Mouse (Mus musculus) hindbrain, postnatal 0 days (tissue): ENCODE results near the gene Aldh5a1. TPM values are rescaled to one million over a fixed set of nuclear protein-coding genes. Genes with fewer than 3 reads are reported as not detected.
A peak's percentile ranks its signal among the peaks of the same experiment; 100 is the strongest.

Source experiments
- ATAC-seq: fragments of 200-750 bp; cut with Nextera tagmentation; 2 replicates; pipeline ENCODE4 v1.8.0; 2017; ENCODE audit warnings: mild to moderate bottlenecking, moderate TSS enrichment, moderate library complexity
- DNase-seq: peaks from one replicate; pipeline ENCODE4 v3.0.0-alpha.2; 2015; ENCODE audit warnings: low spot score
- H3K27ac ChIP-seq: fragments of 300-500 bp; sonication (generic); 2 replicates; pipeline ENCODE4 v1.5.1; 2014; ENCODE audit warnings: mild to moderate bottlenecking
- H3K27me3 ChIP-seq: fragments of 300-500 bp; sonication (generic); 2 replicates; pipeline ENCODE4 v1.6.1; 2014; ENCODE audit warnings: low read length, mixed read lengths; ENCODE audit not compliant: insufficient read depth
- H3K36me3 ChIP-seq: fragments of 300-500 bp; sonication (generic); 2 replicates; pipeline ENCODE4 v1.6.1; 2014; ENCODE audit warnings: low read length, mixed read lengths; ENCODE audit not compliant: insufficient read depth
- H3K4me1 ChIP-seq: fragments of 300-500 bp; sonication (generic); 2 replicates; pipeline ENCODE4 v1.6.1; 2014; ENCODE audit warnings: antibody characterized with exemption, low read length, mixed read lengths; ENCODE audit not compliant: insufficient read depth
- H3K4me2 ChIP-seq: fragments of 300-500 bp; sonication (generic); 2 replicates; pipeline ENCODE4 v1.6.1; 2014; ENCODE audit warnings: low read depth, mild to moderate bottlenecking, low read length, moderate library complexity, mixed read lengths
- H3K4me3 ChIP-seq: fragments of 300-500 bp; sonication (generic); 2 replicates; pipeline ENCODE4 v1.5.1; 2014; ENCODE audit warnings: low read length
- H3K9ac ChIP-seq: fragments of 300-500 bp; sonication (generic); replicated peaks from 2 replicates; pipeline ENCODE4 v1.6.1; 2014; ENCODE audit warnings: mild to moderate bottlenecking, low read length, moderate library complexity, mixed read lengths
- H3K9me3 ChIP-seq: fragments of 300-500 bp; sonication (generic); 2 replicates; pipeline ENCODE4 v1.6.1; 2016; ENCODE audit warnings: low read length, mixed read lengths
- CTCF ChIP-seq: IDR thresholded peaks from 2 replicates; pipeline ENCODE4 v1.5.1; 2016; ENCODE audit warnings: antibody characterized with exemption, control low read depth, low read depth
- WGBS: fragments of 180-500 bp; shearing (Covaris S2); extraction: QIAGEN DNeasy Blood & Tissue Kit; methylation state at CpG from one replicate; pipeline ENCODE4 v1.1.7; 2014; 5-methylcytosine and 5-hydroxymethylcytosine counted together
- polyA plus RNA-seq: library from polyadenylated mRNA; unstranded; fragments of >200 nt; fragmentation: Nextera tagmentation; extraction: Ambion mirVana; gene quantifications from 2 replicates; pipeline ENCODE4 v1.2.1, GENCODE M21; 2015
- total RNA-seq: library from RNA; depleted of rRNA; stranded (reverse); fragments of >200 nt; gene quantifications from 2 replicates; pipeline ENCODE4 v1.2.3, GENCODE M21; 2014

Gene Aldh5a1
- total and polyA plus RNA-seq, 2 experiments from 2014 or later: 16.9 to 46.3 TPM

GRCm38 (mm10) chr13:24937839-24938166 lies 342 bp upstream of the Aldh5a1 start:
- WGBS: 17% methylated on average over 12 of the region's 12 CpGs
- ATAC-seq: peak; percentile 44

GRCm38 (mm10) chr13:24936772-24937107 lies 721 bp downstream of the Aldh5a1 start:
- Histone ChIP-seq H3K9me3 (no peaks in the 10 kb centered on the region), H3K36me3 (no peaks in the 10 kb centered on the region), H3K9ac (peak overlapping the region; percentile 93), H3K27ac (peak overlapping the region; percentile 93; the same call in 1 of the 2 replicates), H3K27me3 (no peaks in the 10 kb centered on the region), H3K4me2 (peak overlapping the region; percentile 70), H3K4me1 (peaks cover 3% of the 10 kb centered on the region; the same call in 1 of the 2 replicates), H3K4me3 (peak overlapping the region; percentile 90)
- ATAC-seq: peak; percentile 36
- no peak for DNase-seq
- no peak for TF ChIP-seq CTCF
- 34% methylated on average over 5 of the region's 5 CpGs for WGBS

More at GRCm38 (mm10) chr13:24937839-24938166, 342 bp upstream of the Aldh5a1 start:
- peak overlapping the region; percentile 70 for H3K4me2 ChIP-seq
- no peak for TF ChIP-seq CTCF
- DNase-seq: no peak
- peak overlapping the region; percentile 93 for H3K27ac ChIP-seq
- H3K4me3 ChIP-seq: peak overlapping the region; percentile 90
- peak overlapping the region; percentile 93 for H3K9ac ChIP-seq
- no peaks in the 10 kb centered on the region for H3K27me3 ChIP-seq
- peaks cover 3% of the 10 kb centered on the region; the same call in 1 of the 2 replicates for H3K4me1 ChIP-seq
- no peaks in the 10 kb centered on the region for H3K36me3 ChIP-seq
- H3K9me3 ChIP-seq: no peaks in the 10 kb centered on the region

DNA sequence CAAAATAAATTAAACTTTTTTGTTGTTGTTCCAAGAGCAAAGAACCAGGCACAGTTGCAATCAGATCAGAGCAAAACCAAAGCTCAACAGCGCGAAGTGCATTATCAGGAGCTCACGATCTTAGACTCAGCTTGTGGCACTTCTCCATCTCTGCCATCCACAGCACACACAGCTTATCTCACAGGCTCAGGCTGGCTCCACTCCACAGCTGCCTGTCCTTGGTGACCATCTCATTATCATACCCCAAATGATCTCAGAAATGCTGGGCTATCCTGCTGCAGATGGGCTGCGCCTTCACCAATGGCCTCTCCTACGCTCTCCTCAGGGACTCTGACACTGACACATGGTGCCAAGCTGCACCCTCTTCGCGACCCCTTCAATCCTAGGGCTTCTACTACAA lies 4.3 kb downstream of the Aldh5a1 start:
- Histone ChIP-seq H3K36me3 (no peaks in the 10 kb centered on the region), H3K27ac (no peak overlapping the region), H3K4me1 (no peaks in the 10 kb centered on the region), H3K4me3 (no peak overlapping the region), H3K27me3 (no peaks in the 10 kb centered on the region), H3K9me3 (no peaks in the 10 kb centered on the region), H3K4me2 (no peak overlapping the region), H3K9ac (no peak overlapping the region)
- ATAC-seq (no peak), DNase-seq (no peak)
- WGBS: 94% methylated on average over 7 of the region's 7 CpGs
- TF ChIP-seq CTCF: no peak

DNA sequence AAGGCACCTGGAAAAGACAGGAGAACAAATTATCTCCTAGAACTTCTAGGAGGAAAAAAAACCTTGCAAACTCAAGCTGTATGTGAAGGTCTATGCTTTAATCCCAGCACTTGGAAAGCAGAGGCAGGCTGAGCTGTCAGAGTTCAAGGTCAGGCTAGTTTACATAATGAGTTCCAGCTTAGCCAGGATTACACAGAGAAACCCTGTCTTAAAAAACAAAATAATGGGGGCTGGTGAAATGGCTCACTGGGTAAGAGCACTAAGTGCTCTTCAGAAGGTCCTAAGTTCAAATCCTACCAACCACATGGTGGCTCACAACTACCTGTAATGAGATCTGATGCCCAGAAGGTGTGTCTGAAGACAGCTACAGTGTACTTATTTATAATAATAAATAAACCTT lies 6.9 kb downstream of the Aldh5a1 start:
- H3K36me3 ChIP-seq: peaks cover 3% of the 10 kb centered on the region; the same call in 1 of the 2 replicates
- H3K4me3 ChIP-seq: no peak overlapping the region
- H3K9me3 ChIP-seq: no peaks in the 10 kb centered on the region
- H3K4me1 ChIP-seq: no peaks in the 10 kb centered on the region
- H3K9ac ChIP-seq: no peak overlapping the region
- H3K27me3 ChIP-seq: no peaks in the 10 kb centered on the region
- DNase-seq: no peak
- no peak overlapping the region for H3K4me2 ChIP-seq
- no peak for TF ChIP-seq CTCF
- no peak overlapping the region for H3K27ac ChIP-seq
- ATAC-seq: no peak

DNA sequence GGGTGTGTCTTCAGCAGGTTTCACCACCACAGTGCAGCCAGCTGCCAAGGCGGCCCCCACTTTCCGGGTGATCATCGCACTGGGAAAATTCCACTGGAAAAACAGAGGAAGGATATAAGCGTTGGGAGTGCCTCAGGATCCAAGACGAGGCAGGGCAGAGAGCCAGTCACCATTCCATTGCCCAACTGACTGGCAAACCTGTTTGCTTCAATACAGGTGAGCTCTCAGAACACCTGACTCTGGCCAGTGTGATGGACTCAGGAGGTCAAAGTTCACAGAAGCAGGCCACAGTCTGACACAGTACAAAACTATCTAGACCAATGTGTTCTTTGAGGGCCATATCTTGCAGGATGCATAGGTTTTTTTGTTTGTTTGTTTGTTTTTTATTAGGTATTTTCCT lies 13.5 kb downstream of the Aldh5a1 start:
- Histone ChIP-seq H3K4me1 (no peaks in the 10 kb centered on the region), H3K9ac (no peak overlapping the region), H3K9me3 (no peaks in the 10 kb centered on the region), H3K36me3 (peaks cover 44% of the 10 kb centered on the region), H3K4me2 (no peak overlapping the region), H3K27me3 (no peaks in the 10 kb centered on the region), H3K4me3 (no peak overlapping the region), H3K27ac (no peak overlapping the region)
- DNase-seq (no peak), ATAC-seq (no peak)
- WGBS: 95% methylated on average over 5 of the region's 5 CpGs
- no peak for TF ChIP-seq CTCF

DNA sequence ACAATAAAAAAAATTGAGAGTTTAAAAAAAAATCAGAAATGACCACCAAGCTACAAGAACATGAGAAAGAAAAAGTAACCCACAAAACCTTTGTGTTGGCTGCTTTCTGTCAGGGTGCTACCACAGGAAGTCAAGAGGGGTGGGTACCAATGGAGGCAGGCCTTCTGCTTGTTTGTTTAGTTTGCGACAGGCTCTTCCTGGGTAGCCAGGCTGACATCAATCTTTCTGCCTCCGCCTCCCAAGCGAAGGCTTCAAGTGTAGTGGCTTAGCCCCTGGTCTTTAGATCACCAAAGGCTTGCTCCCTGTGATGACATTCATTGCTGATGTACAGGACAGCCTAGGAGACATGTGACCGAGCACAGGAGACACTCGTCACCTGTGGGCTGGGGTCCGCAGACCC lies 16.2 kb downstream of the Aldh5a1 start:
- ATAC-seq: no peak
- Histone ChIP-seq H3K4me2 (no peak overlapping the region), H3K4me3 (no peak overlapping the region), H3K9ac (no peak overlapping the region), H3K4me1 (no peaks in the 10 kb centered on the region), H3K9me3 (no peaks in the 10 kb centered on the region), H3K36me3 (peaks cover 55% of the 10 kb centered on the region), H3K27me3 (no peaks in the 10 kb centered on the region), H3K27ac (no peak overlapping the region)
- TF ChIP-seq CTCF: no peak
- no peak for DNase-seq
- 84% methylated on average over 6 of the region's 6 CpGs for WGBS

DNA sequence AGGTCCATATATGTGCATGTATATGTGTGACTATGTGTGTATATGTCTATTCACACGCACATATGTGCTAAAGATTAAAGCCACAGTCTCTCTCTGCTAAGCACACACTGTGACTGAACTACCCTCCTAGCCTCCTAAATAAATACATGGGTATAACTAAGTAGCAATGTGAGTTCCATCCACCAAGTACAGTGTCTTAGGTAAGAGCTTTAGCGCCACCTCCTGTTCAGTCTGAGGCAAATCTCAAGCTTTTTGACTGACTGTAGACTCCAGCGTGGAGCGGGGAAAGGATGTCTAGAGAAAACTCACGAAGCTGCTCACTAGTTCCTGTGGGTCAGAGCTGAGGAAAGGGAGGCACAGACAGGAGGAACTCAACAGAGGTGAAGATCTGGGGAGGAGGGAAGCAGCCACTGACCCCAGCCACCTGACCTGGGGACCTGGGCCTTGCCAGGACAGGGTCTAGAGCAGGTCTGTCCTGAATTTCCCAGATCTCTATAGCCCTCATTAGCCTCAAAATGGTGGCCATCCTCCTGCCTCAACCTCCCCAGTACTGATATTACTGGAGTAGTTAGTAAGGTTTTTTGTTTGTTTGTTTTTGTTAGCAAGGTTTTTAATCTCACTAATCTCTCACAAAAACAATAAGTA lies 17.0 kb downstream of the Aldh5a1 start:
- H3K9me3 ChIP-seq: no peaks in the 10 kb centered on the region
- no peak overlapping the region for H3K9ac ChIP-seq
- ATAC-seq (peak; percentile 84), DNase-seq (peak; percentile 85)
- WGBS: 23% methylated on average over 5 of the region's 5 CpGs
- no peaks in the 10 kb centered on the region for H3K4me1 ChIP-seq
- no peak overlapping the region for H3K4me3 ChIP-seq
- no peak overlapping the region for H3K4me2 ChIP-seq
- no peaks in the 10 kb centered on the region for H3K27me3 ChIP-seq
- no peak overlapping the region for H3K27ac ChIP-seq
- peak; percentile 81 for TF ChIP-seq CTCF
- H3K36me3 ChIP-seq: peaks cover 51% of the 10 kb centered on the region
